Mouse (Mus musculus): Measurements from ENCODE around the gene Cfap97d1. TPM values are rescaled to one million over a fixed set of nuclear protein-coding genes. Genes with fewer than 3 reads are reported as not detected.

Cfap97d1 gene
- not detected in 2 replicates for polyA plus RNA-seq (2012; rRNA removed)

GRCm38 (mm10) chr11:101984054-101985025 lies at the start of gene Cfap97d1:
TSS of gene Cfap97d1 (plus strand) at chr11:101984279.

DNA sequence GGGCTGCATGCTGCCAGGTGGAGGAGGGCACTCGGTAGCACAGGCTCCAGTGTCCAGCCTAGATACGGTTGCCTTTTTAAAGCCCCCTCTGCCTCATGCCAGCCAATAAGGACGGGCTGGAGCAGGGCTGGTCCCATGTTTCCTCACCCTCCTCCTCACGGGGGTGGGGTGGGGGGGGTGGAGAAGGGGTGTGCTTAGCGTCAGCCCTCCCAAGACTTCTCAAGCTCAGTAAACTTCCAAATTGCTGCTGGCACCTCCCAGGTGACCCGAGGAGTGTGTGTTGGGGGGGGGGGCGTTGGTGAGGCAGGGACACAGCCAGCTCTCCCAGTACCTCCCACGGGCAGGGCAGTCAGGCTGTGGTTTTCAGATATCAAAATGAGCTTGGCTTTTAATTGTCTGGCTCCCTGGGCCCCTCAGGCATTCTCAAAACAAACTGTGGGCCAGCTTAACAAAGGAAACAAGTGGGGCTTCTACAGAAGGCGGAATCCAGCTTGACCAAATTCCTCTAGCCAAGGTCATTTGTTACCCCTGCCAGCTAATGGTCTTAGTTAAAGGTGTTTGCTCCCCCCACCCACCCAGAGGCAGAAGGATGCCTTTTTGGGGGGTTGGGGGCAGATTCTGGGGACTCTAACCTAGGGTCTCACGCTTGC lies 17.0 kb upstream of the Cfap97d1 start, which contains the start of gene Sost:
Gene Sost, minus strand, starts transcription at position 51 of the 650 bp plus-strand sequence.

GRCm38 (mm10) chr11:101986913-101987312 lies 2.8 kb downstream of the Cfap97d1 start, which contains the start of gene Dusp3:
TSS of gene Dusp3 (minus strand) at chr11:101987013.

DNA sequence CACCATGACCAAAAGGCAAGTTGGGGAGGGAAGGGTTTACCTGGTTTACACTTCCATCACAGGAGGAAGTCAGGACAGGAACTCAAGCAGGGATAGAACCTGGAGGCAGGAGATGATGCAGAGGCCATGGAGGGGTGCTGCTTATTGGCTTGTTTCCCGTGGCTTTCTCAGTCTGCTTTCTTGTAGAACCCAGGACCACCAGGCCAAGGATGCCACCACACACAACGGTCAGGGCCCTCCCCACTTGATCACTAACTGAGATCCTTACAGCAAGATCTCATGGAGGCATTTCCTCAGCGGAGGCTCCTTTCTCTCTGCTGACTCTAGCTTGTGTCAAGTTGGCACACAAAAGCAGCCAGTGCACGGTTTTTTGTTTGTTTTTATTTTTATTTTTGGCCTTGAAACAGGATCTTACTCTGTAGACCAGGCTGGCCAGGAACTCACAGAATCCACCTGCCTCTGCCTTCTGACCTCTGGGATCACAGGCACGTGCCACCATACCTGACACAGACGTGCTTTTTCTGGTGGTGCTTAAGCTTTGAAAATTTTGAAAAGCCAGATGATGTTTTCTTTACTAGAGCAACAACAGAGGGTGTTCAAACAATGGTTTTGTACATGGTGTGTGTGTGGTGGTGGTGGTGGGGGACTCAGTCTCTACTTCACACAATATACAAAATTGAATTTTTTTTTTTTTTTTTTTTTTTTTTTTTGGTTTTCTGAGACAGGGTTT lies 44.2 kb downstream of the Cfap97d1 start, which contains the start of gene Mpp3:
Gene Mpp3, minus strand, starts transcription at position 375 of the 730 bp plus-strand sequence.

GRCm38 (mm10) chr11:102041350-102041949 lies 57.4 kb downstream of the Cfap97d1 start, which contains the start of gene Cd300lg:
TSS of gene Cd300lg (plus strand) at chr11:102041509.

Other genes starting within 250 kb of the Cfap97d1 start
- 19.9 and 30.7 TPM in 2 replicates for gene Etv4, start 198.9 kb upstream of the Cfap97d1 start, polyA plus RNA-seq (2012; rRNA removed)
- 1.3 and 1.7 TPM in 2 replicates for gene Meox1, start 89.9 kb upstream of the Cfap97d1 start, polyA plus RNA-seq (2012; rRNA removed)
- 0.10 TPM in 1 of 2 replicates, not detected in the other for gene Sost, start 17.3 kb upstream of the Cfap97d1 start, polyA plus RNA-seq (2012; rRNA removed)
- 112 and 133 TPM in 2 replicates for gene Dusp3, start 2.7 kb downstream of the Cfap97d1 start, polyA plus RNA-seq (2012; rRNA removed)
- 10.6 and 12.7 TPM in 2 replicates for gene Mpp3, start 44.2 kb downstream of the Cfap97d1 start, polyA plus RNA-seq (2012; rRNA removed)
- gene Cd300lg, start 57.2 kb downstream of the Cfap97d1 start, polyA plus RNA-seq (2012; rRNA removed) = 7.7 and 9.2 TPM in 2 replicates
- gene Mpp2, start 104.2 kb downstream of the Cfap97d1 start, polyA plus RNA-seq (2012; rRNA removed) = 4.9 and 5.9 TPM in 2 replicates
- gene Ppy, start 117.0 kb downstream of the Cfap97d1 start, polyA plus RNA-seq (2012; rRNA removed) = 156 and 278 TPM in 2 replicates
- 2,050 and 2,272 TPM in 2 replicates for gene Pyy, start 123.6 kb downstream of the Cfap97d1 start, polyA plus RNA-seq (2012; rRNA removed)
- 10.8 and 16.1 TPM in 2 replicates for gene Nags, start 161.2 kb downstream of the Cfap97d1 start, polyA plus RNA-seq (2012; rRNA removed)
- gene Tmem101, start 172.1 kb downstream of the Cfap97d1 start, polyA plus RNA-seq (2012; rRNA removed) = 23.5 and 29.5 TPM in 2 replicates
- 25.4 and 35.2 TPM in 2 replicates for gene Lsm12, start 201.0 kb downstream of the Cfap97d1 start, polyA plus RNA-seq (2012; rRNA removed)
- 114 and 152 TPM in 2 replicates for gene G6pc3, start 205.3 kb downstream of the Cfap97d1 start, polyA plus RNA-seq (2012; rRNA removed)
- 97.0 and 115 TPM in 2 replicates for gene Hdac5, start 245.9 kb downstream of the Cfap97d1 start, polyA plus RNA-seq (2012; rRNA removed)

Data from colon, adult 2 months (tissue).